Mouse (Mus musculus) urinary bladder, postnatal 36 days (tissue): ENCODE results near the gene Bin2.
A peak's percentile ranks its signal among the peaks of the same experiment; 100 is the strongest.

Experiments used
- DNase-seq, 2 experiments: peaks; one replicate each; pipeline ENCODE4 v3.0.0; 2022; ENCODE audit warnings: low spot score in 2 of 2, mixed read lengths in 1 of 2

Bin2 gene

GRCm38 (mm10) chr15:100681770-100682169, 12.4 kb upstream of the Bin2 start:
- DNase-seq: no peak

- DNase-seq: no peak
Measured at GRCm38 (mm10) chr15:100680381-100680780, 11.0 kb upstream of the Bin2 start.

GRCm38 (mm10) chr15:100679005-100679404, 9.7 kb upstream of the Bin2 start:
- DNase-seq: no peak

- DNase-seq: no peak
Measured at GRCm38 (mm10) chr15:100678581-100678980, 9.2 kb upstream of the Bin2 start.

- no peak for DNase-seq
Measured at GRCm38 (mm10) chr15:100677675-100678074, 8.3 kb upstream of the Bin2 start.

GRCm38 (mm10) chr15:100676521-100676920, 7.2 kb upstream of the Bin2 start:
- no peak for DNase-seq

GRCm38 (mm10) chr15:100675486-100675885, 6.1 kb upstream of the Bin2 start:
- no peak for DNase-seq

GRCm38 (mm10) chr15:100674566-100674965, 5.2 kb upstream of the Bin2 start:
- no peak for DNase-seq

GRCm38 (mm10) chr15:100673585-100674391, 4.4 kb upstream of the Bin2 start:
- DNase-seq: no peak

- DNase-seq: no peak
Measured at GRCm38 (mm10) chr15:100670833-100671232, 1.5 kb upstream of the Bin2 start.

GRCm38 (mm10) chr15:100670004-100670403, 651 bp upstream of the Bin2 start:
- DNase-seq: no peak

GRCm38 (mm10) chr15:100667871-100668545, 1.3 kb downstream of the Bin2 start:
- no peak for DNase-seq

- DNase-seq: no peak
Measured at GRCm38 (mm10) chr15:100667420-100667819, 1.9 kb downstream of the Bin2 start.

GRCm38 (mm10) chr15:100666851-100667250, 2.5 kb downstream of the Bin2 start:
- DNase-seq: no peak

- no peak for DNase-seq
Measured at GRCm38 (mm10) chr15:100666219-100666696, 3.1 kb downstream of the Bin2 start.

GRCm38 (mm10) chr15:100665411-100666218, 3.7 kb downstream of the Bin2 start:
- DNase-seq: no peak

- DNase-seq: no peak
Measured at GRCm38 (mm10) chr15:100664813-100665274, 4.5 kb downstream of the Bin2 start.

GRCm38 (mm10) chr15:100660805-100661204, 8.5 kb downstream of the Bin2 start:
- DNase-seq: no peak

- no peak for DNase-seq
Measured at GRCm38 (mm10) chr15:100660306-100660705, 9.0 kb downstream of the Bin2 start.

GRCm38 (mm10) chr15:100655201-100655600, 14.2 kb downstream of the Bin2 start:
- no peak for DNase-seq

GRCm38 (mm10) chr15:100654271-100654670, 15.1 kb downstream of the Bin2 start:
- no peak for DNase-seq

- DNase-seq: peak; percentile 69 to 81
Measured at GRCm38 (mm10) chr15:100651610-100652009, 17.7 kb downstream of the Bin2 start.
